Mouse (Mus musculus) heart, embryonic 13.5 days (tissue): ENCODE measurements around the gene Rcsd1. TPM values are rescaled to one million over a fixed set of nuclear protein-coding genes. Genes with fewer than 3 reads are reported as not detected.

Experiments
- ATAC-seq: fragments of 200-750 bp; cut with Nextera tagmentation; 2 replicates; pipeline ENCODE4 v1.8.0; 2017; ENCODE audit warnings: moderate TSS enrichment; ENCODE audit not compliant: insufficient number of reproducible peaks, low FRiP score, low TSS enrichment; ENCODE audit errors: extremely low read depth
- H3K27ac ChIP-seq: fragments of 300-500 bp; sonication (generic); replicated peaks from 2 replicates; pipeline ENCODE4 v1.5.1; 2015; ENCODE audit warnings: moderate library complexity, mild to moderate bottlenecking, inconsistent platforms
- H3K27me3 ChIP-seq: fragments of 300-500 bp; sonication (generic); replicated peaks from 2 replicates; pipeline ENCODE4 v1.6.1; 2015; ENCODE audit warnings: mild to moderate bottlenecking, inconsistent platforms
- H3K36me3 ChIP-seq: fragments of 300-500 bp; sonication (generic); 2 replicates; pipeline ENCODE4 v1.6.1; 2015; ENCODE audit warnings: mild to moderate bottlenecking, inconsistent platforms
- H3K4me1 ChIP-seq: fragments of 300-500 bp; sonication (generic); 2 replicates; pipeline ENCODE4 v1.6.1; 2015; ENCODE audit warnings: inconsistent platforms
- H3K4me2 ChIP-seq: fragments of 300-500 bp; sonication (generic); 2 replicates; pipeline ENCODE4 v1.6.1; 2015; ENCODE audit warnings: inconsistent platforms, mild to moderate bottlenecking, moderate library complexity
- H3K4me3 ChIP-seq: fragments of 300-500 bp; sonication (generic); 2 replicates; pipeline ENCODE4 v1.5.1; 2015; ENCODE audit warnings: moderate library complexity, mild to moderate bottlenecking, inconsistent platforms
- H3K9ac ChIP-seq: fragments of 300-500 bp; sonication (generic); 2 replicates; pipeline ENCODE4 v1.6.1; 2015; ENCODE audit warnings: inconsistent platforms, mild to moderate bottlenecking, moderate library complexity
- H3K9me3 ChIP-seq: fragments of 300-500 bp; sonication (generic); 2 replicates; pipeline ENCODE4 v1.6.1; 2016; ENCODE audit warnings: inconsistent platforms
- WGBS: fragments of 180-500 bp; shearing (Covaris S2); methylation state at CpG from one replicate; pipeline ENCODE4 v1.1.7; 2015; ENCODE audit warnings: mixed read lengths; 5-methylcytosine and 5-hydroxymethylcytosine counted together
- polyA plus RNA-seq: library from polyadenylated mRNA; unstranded; fragments of >200 nt; fragmentation: Nextera tagmentation; extraction: Ambion mirVana; gene quantifications from 2 replicates; pipeline ENCODE4 v1.2.1, GENCODE M21; 2015

Rcsd1 gene
- polyA plus RNA-seq, 1 experiment from 2014 or later: 83.9 TPM

DNA sequence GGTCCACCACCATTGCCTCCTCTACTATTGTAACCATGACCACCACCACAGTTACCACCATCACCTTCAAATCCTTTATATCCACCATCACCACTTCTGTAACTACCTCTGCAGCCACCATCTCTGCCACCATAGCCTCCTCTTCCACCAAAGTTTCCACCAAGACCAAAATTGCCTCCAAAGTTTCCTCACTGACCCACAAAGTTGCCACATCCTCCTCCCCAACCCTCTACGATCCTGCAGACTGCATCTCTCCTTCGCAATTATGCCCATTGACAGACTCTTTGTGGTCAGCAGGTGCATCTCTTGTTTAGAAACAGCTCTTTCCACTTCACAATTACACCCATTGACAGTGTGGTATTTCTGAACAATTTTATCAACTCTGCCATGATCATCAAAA is 25.3 kb upstream of the Rcsd1 start:
- Histone ChIP-seq H3K27ac (no peak overlapping the region), H3K27me3 (no peaks in the 10 kb centered on the region), H3K4me3 (no peak overlapping the region), H3K9ac (no peak overlapping the region), H3K4me2 (no peak overlapping the region), H3K9me3 (no peaks in the 10 kb centered on the region), H3K4me1 (peaks cover 22% of the 10 kb centered on the region), H3K36me3 (no peaks in the 10 kb centered on the region)
- 84% methylated on average over 2 of the region's 2 CpGs for WGBS
- ATAC-seq: no peak

DNA sequence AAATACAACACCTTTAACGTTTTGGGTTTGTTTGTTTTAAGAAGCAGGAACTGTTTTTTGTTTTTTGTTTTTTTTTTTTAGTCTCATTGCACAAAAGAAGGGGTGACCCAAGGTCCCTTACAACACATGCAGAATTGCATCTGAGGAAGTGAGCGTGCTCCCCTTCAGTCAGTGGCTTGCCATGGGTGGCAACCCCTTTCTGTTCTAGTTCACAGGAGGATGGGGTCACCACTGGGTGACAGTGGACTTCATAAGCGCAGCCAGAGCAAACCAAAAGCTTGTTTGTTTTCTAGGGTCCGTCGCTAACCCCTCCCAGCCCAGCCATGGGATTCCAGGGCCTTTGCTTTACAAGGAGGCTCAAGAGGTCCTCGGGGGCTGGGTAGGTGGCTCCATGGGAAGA is 22.0 kb upstream of the Rcsd1 start:
- Histone ChIP-seq H3K9ac (no peak overlapping the region), H3K4me3 (no peak overlapping the region), H3K27me3 (no peaks in the 10 kb centered on the region), H3K27ac (no peak overlapping the region), H3K9me3 (no peaks in the 10 kb centered on the region), H3K4me2 (no peak overlapping the region), H3K36me3 (no peaks in the 10 kb centered on the region), H3K4me1 (peaks cover 33% of the 10 kb centered on the region)
- ATAC-seq: no peak
- 69% methylated on average over 6 of the region's 6 CpGs for WGBS

DNA sequence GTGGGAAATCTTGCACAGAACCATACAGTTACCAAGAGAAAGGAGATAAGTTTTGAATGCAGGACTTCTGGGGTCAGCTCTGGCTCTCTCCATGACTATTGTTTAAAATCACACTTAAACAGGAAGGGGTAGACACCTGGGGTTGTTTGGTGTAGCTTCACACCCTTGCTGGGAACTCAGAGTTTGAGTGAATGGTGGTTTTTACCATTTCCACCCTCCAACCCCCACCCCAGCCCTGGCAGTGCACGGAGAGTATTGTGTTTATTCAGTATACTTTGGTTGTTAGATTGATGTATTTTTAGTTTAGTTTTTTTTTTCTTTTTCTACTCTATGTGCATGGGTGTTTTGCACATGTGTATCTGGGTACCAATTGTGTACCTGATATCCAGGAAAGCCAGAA is 20.6 kb upstream of the Rcsd1 start:
- Histone ChIP-seq H3K36me3 (no peaks in the 10 kb centered on the region), H3K4me3 (no peak overlapping the region), H3K4me2 (no peak overlapping the region), H3K9ac (no peak overlapping the region), H3K4me1 (peaks cover 30% of the 10 kb centered on the region), H3K27me3 (no peaks in the 10 kb centered on the region), H3K27ac (peak overlapping the region; percentile 53), H3K9me3 (no peaks in the 10 kb centered on the region)
- no peak for ATAC-seq
- 37% methylated on average over 1 of the region's 1 CpGs for WGBS

DNA sequence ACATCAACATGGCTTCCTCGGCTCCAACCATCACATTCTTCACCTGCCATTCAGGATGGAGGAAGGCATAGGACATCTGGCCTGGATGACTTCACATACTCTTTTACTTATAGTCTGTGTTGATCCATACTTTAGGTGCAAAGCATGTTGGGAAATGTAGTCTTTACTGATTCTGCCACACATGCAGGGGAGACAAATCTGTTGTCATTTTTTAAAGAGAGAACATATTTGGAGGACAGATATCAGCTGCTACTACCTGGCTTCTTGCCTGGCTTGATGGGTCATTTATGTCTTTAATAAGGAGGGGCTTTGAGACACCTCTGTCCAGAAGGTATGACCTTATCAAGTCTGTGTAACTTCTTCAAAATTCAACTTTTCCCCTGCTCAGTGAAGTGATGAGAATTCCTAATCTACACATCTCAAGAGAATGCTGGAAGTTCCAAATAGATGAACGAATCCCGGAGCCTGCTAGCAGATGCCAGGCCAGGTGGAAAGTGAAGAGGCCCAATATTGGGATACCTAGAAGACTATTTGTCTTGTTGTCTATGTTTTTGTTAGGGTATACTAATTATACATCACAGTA is 18.6 kb upstream of the Rcsd1 start:
- Histone ChIP-seq H3K9me3 (no peaks in the 10 kb centered on the region), H3K36me3 (no peaks in the 10 kb centered on the region), H3K27me3 (no peaks in the 10 kb centered on the region), H3K4me2 (no peak overlapping the region), H3K4me3 (no peak overlapping the region), H3K27ac (no peak overlapping the region), H3K9ac (no peak overlapping the region), H3K4me1 (peaks cover 41% of the 10 kb centered on the region)
- ATAC-seq: no peak
- WGBS: 72% methylated on average over 3 of the region's 3 CpGs

DNA sequence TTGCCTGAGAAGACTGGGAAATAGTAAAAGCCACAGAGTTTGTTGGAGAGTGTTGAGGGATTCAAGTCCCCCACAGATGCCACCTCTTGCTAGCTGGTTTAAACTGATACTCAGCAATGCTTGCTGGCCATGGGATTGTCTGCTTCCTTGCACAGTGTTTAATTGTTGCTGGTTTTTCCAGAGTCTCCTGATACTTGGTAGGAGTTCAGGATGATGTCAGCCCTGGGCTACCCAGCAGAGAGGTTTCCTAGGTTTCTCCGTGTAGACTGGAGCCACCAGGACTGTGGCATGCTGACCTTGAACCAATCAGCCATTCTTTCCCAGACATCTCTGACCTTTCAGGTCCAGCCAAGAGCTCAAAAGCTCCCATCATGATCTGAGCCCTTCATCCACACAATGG is 17.4 kb upstream of the Rcsd1 start:
- no peak for ATAC-seq
- Histone ChIP-seq H3K27ac (no peak overlapping the region), H3K4me2 (no peak overlapping the region), H3K4me1 (peaks cover 41% of the 10 kb centered on the region), H3K9me3 (no peaks in the 10 kb centered on the region), H3K4me3 (no peak overlapping the region), H3K9ac (no peak overlapping the region), H3K27me3 (no peaks in the 10 kb centered on the region), H3K36me3 (no peaks in the 10 kb centered on the region)
- WGBS: 13% methylated on average over 1 of the region's 1 CpGs

DNA sequence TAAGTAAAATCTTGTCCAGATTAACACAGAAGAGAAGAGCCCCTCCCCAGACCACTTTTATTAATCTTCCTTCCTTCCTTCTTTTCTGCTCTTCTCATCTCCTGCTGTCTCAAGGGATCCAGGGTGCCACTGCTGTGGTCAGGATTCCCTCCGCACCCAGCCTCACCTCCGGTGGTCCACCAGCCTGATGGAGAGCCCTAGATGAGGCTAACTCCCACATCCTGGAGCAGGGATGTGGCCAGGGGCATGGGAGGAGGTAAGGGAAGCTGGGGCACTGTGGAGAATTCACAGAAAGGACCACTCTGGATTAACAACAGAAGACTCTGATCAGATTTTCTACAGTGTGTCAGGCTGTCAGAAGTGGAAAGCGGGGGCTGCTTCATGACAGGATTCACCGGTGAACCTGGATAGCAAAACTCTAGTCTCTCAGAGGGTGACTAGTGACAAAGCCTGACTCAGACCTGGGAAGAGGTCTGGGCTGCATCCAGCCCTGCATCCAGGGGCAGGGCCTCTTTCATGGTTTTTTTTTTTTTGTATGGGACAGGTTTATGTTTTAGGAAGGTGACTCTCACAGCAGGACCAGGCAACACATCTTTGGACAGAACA is 15.6 kb upstream of the Rcsd1 start:
- no peaks in the 10 kb centered on the region for H3K36me3 ChIP-seq
- H3K27me3 ChIP-seq: no peaks in the 10 kb centered on the region
- no peaks in the 10 kb centered on the region for H3K9me3 ChIP-seq
- no peak for ATAC-seq
- peak overlapping the region; percentile 37; the same call in 1 of the 2 replicates for H3K27ac ChIP-seq
- H3K9ac ChIP-seq: no peak overlapping the region
- WGBS: 68% methylated on average over 4 of the region's 4 CpGs
- H3K4me1 ChIP-seq: peaks cover 35% of the 10 kb centered on the region
- no peak overlapping the region for H3K4me2 ChIP-seq
- H3K4me3 ChIP-seq: no peak overlapping the region

DNA sequence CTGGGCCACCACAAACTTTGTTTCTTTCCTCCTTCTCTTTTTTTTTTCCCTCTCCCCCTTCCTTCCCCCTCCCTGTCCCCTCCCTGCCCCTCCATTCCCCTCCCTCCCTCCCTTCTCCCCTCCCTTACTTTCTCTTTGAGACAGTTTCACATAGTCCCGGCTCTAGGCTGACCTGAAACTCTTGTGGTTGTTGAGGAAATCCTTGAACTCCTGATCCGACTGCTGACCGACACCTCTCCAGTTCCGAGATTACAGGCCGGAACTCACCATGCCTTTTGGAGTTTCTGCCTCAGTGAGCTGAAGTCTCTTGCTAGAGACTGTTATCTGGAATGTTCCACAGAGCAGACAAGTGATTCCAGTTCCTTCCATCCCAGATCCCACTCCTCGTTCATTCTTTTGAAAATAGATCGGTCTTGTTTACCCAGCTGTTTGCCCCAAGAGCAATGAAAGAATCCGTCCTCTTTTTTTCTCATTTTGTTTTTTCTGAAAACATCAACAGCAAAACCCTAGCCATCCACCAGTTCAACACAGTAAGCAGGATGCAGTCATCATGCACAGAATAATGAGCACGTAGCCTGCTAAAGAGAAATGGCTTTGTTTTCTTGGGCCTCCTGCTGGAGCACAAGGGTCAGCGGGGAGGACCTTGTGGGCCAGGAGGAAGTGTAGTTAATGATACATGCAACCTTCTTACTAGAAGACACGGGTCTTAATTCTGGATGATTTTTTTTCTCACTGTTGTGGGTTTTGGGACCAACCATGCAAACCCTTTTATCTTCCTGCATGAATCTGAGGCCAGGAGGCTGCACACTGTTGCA is 14.9 kb upstream of the Rcsd1 start:
- H3K9me3 ChIP-seq: no peaks in the 10 kb centered on the region
- 45% methylated on average over 11 of the region's 11 CpGs for WGBS
- H3K36me3 ChIP-seq: no peaks in the 10 kb centered on the region
- H3K9ac ChIP-seq: no peak overlapping the region
- ATAC-seq: no peak
- peaks cover 28% of the 10 kb centered on the region for H3K4me1 ChIP-seq
- H3K4me3 ChIP-seq: no peak overlapping the region
- H3K27ac ChIP-seq: peak overlapping the region; percentile 37; the same call in 1 of the 2 replicates
- no peaks in the 10 kb centered on the region for H3K27me3 ChIP-seq
- H3K4me2 ChIP-seq: no peak overlapping the region

DNA sequence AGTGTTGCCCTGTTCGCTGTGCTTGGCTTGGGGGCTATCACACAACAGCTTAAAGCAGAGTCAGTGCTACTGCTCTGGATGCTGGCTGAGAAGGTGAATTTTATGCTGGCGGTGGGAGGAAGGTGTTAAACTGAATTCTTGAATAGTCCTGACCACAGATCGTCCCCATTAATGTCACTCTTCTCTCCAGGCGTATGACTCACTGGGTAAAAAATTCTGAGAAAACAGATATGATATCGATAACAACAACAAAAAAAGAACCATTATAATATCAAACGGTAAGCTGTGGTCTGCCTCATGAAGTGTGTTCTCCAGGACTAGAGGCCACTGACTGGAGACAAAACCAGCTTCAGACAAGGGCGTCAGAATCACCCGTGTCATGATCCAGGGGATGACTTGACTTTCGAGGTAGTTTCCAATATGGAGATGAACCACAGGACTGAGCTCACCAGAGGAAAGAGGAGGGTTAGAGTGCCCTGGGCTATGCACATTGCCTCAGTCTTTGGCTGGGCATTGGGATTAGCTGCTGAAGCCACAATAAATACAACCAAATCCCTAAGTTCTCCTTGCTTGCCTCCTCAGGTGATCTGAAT is 13.1 kb upstream of the Rcsd1 start:
- peaks cover 39% of the 10 kb centered on the region for H3K4me1 ChIP-seq
- H3K36me3 ChIP-seq: no peaks in the 10 kb centered on the region
- no peak overlapping the region for H3K4me2 ChIP-seq
- no peak overlapping the region for H3K27ac ChIP-seq
- H3K9ac ChIP-seq: no peak overlapping the region
- ATAC-seq: no peak
- WGBS: 76% methylated on average over 9 of the region's 9 CpGs
- no peaks in the 10 kb centered on the region for H3K9me3 ChIP-seq
- H3K27me3 ChIP-seq: no peaks in the 10 kb centered on the region
- H3K4me3 ChIP-seq: no peak overlapping the region

DNA sequence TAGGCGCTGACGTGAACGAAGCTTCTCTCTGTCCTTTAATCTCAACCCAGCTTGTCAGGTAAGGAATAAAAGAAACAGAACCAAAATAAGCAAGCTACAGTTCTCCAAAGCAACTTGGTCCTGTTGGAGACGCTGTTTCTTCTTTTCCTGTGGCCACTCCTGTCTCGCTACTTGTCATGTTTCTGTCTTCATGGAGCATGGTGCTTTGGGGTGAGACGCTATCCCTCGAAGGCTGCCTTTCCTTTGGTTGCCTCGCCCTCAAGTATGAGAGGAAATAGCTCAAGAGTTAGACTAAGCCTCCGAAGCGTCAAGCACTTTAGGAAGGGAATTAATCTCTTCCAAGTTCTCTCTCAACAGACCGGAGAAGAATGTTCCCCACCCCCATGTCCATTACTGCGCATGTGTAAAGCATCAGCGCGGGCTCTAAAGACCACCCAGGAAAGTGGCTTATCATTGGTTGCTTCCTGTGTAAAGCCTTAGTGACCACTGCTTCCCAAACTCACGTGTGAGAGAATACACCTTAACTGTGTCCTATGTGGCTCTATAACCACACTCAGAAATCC is 9.1 kb upstream of the Rcsd1 start:
- 27% methylated on average over 15 of the region's 15 CpGs for WGBS
- no peaks in the 10 kb centered on the region for H3K27me3 ChIP-seq

DNA sequence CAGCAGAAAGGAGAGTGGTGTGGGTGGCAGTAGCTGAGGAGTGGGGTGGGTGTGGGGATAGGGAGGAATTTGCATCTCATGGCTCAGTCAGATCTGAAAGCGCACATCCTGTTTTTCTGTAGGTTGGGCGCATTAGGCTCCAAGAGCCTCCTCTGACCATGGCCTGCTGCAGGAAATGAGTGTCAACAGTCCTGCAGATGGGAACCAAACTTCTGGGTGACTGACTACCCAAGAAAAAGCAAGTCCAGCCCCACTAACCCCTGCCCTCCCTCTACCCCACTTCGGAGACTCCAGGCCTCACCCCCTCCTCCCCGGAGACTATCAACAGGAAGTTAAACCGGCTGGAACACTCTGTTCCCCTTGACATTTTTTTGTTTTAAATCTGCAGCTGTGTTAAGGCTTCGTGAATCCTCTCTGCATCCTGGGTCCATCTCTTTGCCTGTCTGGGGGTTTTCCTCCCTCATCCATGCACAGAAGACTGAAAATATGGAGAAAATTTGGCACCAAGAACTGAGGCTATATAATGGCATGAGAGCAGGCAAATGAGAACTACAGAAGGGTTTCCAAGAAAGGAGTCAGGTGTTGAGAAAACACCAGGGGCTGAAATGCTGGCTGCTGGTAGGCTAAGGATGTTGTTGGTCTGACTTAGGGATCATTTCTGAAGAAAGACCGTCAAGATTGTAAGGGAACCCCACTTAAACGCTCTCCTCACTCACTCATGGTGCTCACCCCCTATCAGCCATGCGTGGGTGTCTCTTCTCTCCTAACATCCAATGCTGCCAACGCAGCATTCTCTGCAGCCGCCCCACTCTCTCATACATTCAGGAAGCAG is 8.4 kb upstream of the Rcsd1 start:
- ATAC-seq: peak; percentile 48; the same call in 1 of the 2 replicates

More for the DNA sequence above, 9.1 kb upstream of the Rcsd1 start:
- no peak for ATAC-seq
- H3K9ac ChIP-seq: peak overlapping the region; percentile 26
- H3K4me2 ChIP-seq: peak overlapping the region; percentile 64
- H3K9me3 ChIP-seq: no peaks in the 10 kb centered on the region
- peak overlapping the region; percentile 91 for H3K27ac ChIP-seq
- peaks cover 30% of the 10 kb centered on the region for H3K4me1 ChIP-seq
- H3K36me3 ChIP-seq: no peaks in the 10 kb centered on the region
- peak overlapping the region; percentile 32 for H3K4me3 ChIP-seq

More for the DNA sequence above, 8.4 kb upstream of the Rcsd1 start:
- Histone ChIP-seq H3K4me3 (peak overlapping the region; percentile 32), H3K4me1 (peaks cover 34% of the 10 kb centered on the region), H3K9ac (peak overlapping the region; percentile 44), H3K27ac (peak overlapping the region; percentile 91), H3K4me2 (peak overlapping the region; percentile 64), H3K9me3 (no peaks in the 10 kb centered on the region), H3K27me3 (no peaks in the 10 kb centered on the region), H3K36me3 (no peaks in the 10 kb centered on the region)
- WGBS: 27% methylated on average over 11 of the region's 11 CpGs
